ENCODE assay signal across 8 mouse cellular contexts in the genomic region with DNA sequence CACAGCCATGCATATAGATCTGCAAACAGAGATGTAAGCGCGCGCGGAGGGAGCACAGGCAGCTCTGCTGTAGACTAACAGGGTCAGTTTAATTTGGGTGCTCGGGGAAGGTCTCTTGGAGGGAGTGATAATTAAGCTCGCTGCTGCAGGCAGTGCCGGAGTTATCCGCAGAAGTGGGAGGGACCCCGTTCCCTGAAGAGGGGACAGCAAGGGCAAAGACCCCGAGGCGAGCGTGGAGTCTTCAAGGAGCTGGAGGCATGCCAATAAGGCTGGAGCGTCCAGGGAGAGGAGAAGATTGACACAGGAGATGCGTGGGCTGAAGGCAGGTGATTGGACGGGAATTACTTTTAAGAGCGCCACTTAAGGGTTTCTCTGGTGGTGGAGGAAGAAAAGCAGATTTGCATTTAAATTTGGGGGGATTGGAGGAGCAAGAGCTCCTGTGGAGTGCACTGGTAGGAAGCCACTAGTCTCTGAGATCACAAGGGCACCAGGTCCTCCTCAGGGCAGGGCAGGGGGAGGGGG. TPM values are rescaled to one million over a fixed set of nuclear protein-coding genes. Genes with fewer than 3 reads are reported as not detected.
DNase-seq lines count a peak whose midpoint lies in the region; ATAC-seq and TF ChIP-seq lines count a peak whose summit lies in the region.

No protein-coding gene starts in this region.

- DNase-seq in left cerebral cortex, adult 2 months (ENCODE audit: extremely low spot score in 1 of 2, low spot score in 2 of 2): peak in 1 of 2 experiments; percentile 25
- DNase-seq in left cerebral cortex, postnatal 36 days (ENCODE audit: low spot score in 2 of 2): no peak
- DNase-seq in cerebellum, postnatal 25 days: peak; percentile 52 to 53
- DNase-seq in hindbrain, embryonic 10.5 days (ENCODE audit: low spot score): peak; percentile 23
- DNase-seq in neural tube, embryonic 11.5 days (ENCODE audit: low spot score): peak; percentile 37
- DNase-seq in ovary, adult 18-20 months (ENCODE audit: low spot score): no peak
- DNase-seq in left cerebral cortex, adult 18-20 months (ENCODE audit: low spot score in 2 of 2): no peak
- DNase-seq in gastrocnemius, postnatal 4 days (ENCODE audit: low spot score in 2 of 2): no peak

- TF ChIP-seq CTCF in left cerebral cortex, adult 2 months (IDR thresholded peaks at IDR 0.05): no peak

- H3K27me3 ChIP-seq in hindbrain, embryonic 10.5 days (ENCODE audit: insufficient read depth, poor library complexity, severe bottlenecking): peaks cover 44% of the 10 kb centered on the region
- H3K27me3 ChIP-seq in neural tube, embryonic 11.5 days (ENCODE audit: control insufficient read depth, insufficient read depth, low read length): no peaks in the 10 kb centered on the region

- ATAC-seq in neural tube, embryonic 11.5 days (ENCODE audit: insufficient read depth, low FRiP score, low TSS enrichment): 0 out of 2 replicates have a peak, but pooled peaks have one; percentile 13

- 2% methylated on average over 16 of the region's 16 CpGs for WGBS in hindbrain, embryonic 10.5 days
- 1% methylated on average over 16 of the region's 16 CpGs for WGBS in neural tube, embryonic 11.5 days

- no peaks in the 10 kb centered on the region for H3K9me3 ChIP-seq in hindbrain, embryonic 10.5 days
- H3K9me3 ChIP-seq in neural tube, embryonic 11.5 days (ENCODE audit: control insufficient read depth, low read length): no peaks in the 10 kb centered on the region

- H3K27ac ChIP-seq in left cerebral cortex, adult 2 months: peak overlapping the region; percentile 50; the same call in 1 of the 2 replicates
- no peak overlapping the region for H3K27ac ChIP-seq in hindbrain, embryonic 10.5 days
- H3K27ac ChIP-seq in neural tube, embryonic 11.5 days (ENCODE audit: low read depth, low read length): no peak overlapping the region

- peak overlapping the region; percentile 46 for H3K4me2 ChIP-seq in neural tube, embryonic 11.5 days (ENCODE audit: low read depth)

- H3K4me1 ChIP-seq in hindbrain, embryonic 10.5 days (replicated peaks): peaks cover 22% of the 10 kb centered on the region
- H3K4me1 ChIP-seq in neural tube, embryonic 11.5 days (ENCODE audit: control insufficient read depth, insufficient read depth, low read length): peaks cover 5% of the 10 kb centered on the region; the same call in 1 of the 2 replicates

- H3K9ac ChIP-seq in neural tube, embryonic 11.5 days (ENCODE audit: low read length): peak overlapping the region; percentile 4; the same call in 1 of the 2 replicates

- intact Hi-C loops in left cerebral cortex, adult 2 months (cut with DNase I): no loop called here
- intact Hi-C loops in left cerebral cortex, postnatal 36 days (cut with DNase I): no loop called here

- peak overlapping the region; percentile 18 for H3K4me3 ChIP-seq in left cerebral cortex, adult 2 months
- peak overlapping the region; percentile 43 for H3K4me3 ChIP-seq in hindbrain, embryonic 10.5 days
- H3K4me3 ChIP-seq in neural tube, embryonic 11.5 days (ENCODE audit: low read depth, low read length): peak overlapping the region; percentile 18; the same call in 1 of the 2 replicates

- H3K36me3 ChIP-seq in hindbrain, embryonic 10.5 days: no peaks in the 10 kb centered on the region
- H3K36me3 ChIP-seq in neural tube, embryonic 11.5 days (ENCODE audit: control insufficient read depth, insufficient read depth, low read length): no peaks in the 10 kb centered on the region

RNA-seq across cellular contexts. Expression of gene Lep, which starts 43.1 kb away (rescaled TPM):
- not detected for total RNA-seq in left cerebral cortex, adult 2 months (2021)
- not detected for total RNA-seq in left cerebral cortex, postnatal 36 days (2021)
- not detected in 2 replicates for polyA plus RNA-seq in hindbrain, embryonic 10.5 days (2016; fragmentation: Nextera tagmentation; extraction: Ambion mirVana)
- polyA plus RNA-seq in neural tube, embryonic 11.5 days (2014; fragmentation: Nextera tagmentation; extraction: Ambion mirVana): not detected in 2 replicates
- total RNA-seq in left cerebral cortex, adult 18-20 months (2021): not detected
- total RNA-seq in gastrocnemius, postnatal 4 days (2021): 1 to 10 TPM; 1.0 to 2.1 TPM

Comparison
In these comparisons a context has a peak if more than half of its experiments do, and no peak if none do; other contexts are left out.
1. DNase-seq: peak in cerebellum, postnatal 25 days (2 of 2), hindbrain, embryonic 10.5 days (single experiment) and neural tube, embryonic 11.5 days (single experiment); none in left cerebral cortex, postnatal 36 days (0 of 2), ovary, adult 18-20 months (single experiment), left cerebral cortex, adult 18-20 months (0 of 2) and gastrocnemius, postnatal 4 days (0 of 2).
2. Peak in every context shown above with its lines, with median percentiles within 50 percentile points of each other: H3K4me3 ChIP-seq.